Mouse (Mus musculus) myocyte (in vitro differentiated cells): ENCODE data around the gene Stac2.

Source experiments
- E2F4 ChIP-seq: IDR thresholded peaks from one replicate; pipeline ENCODE4 v1.6.1; 2011; ENCODE audit warnings: mild to moderate bottlenecking, control low read depth, moderate library complexity; ENCODE audit not compliant: insufficient read depth
- MYOD1 ChIP-seq, 3 experiments: IDR thresholded peaks; one replicate each; pipeline ENCODE4 v1.6.1; 2011; ENCODE audit warnings: control low read depth in 2 of 3, low read depth in 2 of 3, mild to moderate bottlenecking in 2 of 3, moderate library complexity in 1 of 3; ENCODE audit not compliant: insufficient read length in 2 of 3, control insufficient read depth in 1 of 3
- MYOG ChIP-seq, 3 experiments: IDR thresholded peaks; one replicate each; pipeline ENCODE4 v1.6.1; 2011; ENCODE audit warnings: control low read depth in 2 of 3, low read depth in 2 of 3, mild to moderate bottlenecking in 2 of 3; ENCODE audit not compliant: insufficient read length in 2 of 3, control insufficient read depth in 1 of 3, insufficient read depth in 1 of 3
- POLR2A ChIP-seq: IDR thresholded peaks from one replicate; pipeline ENCODE4 v1.6.1; 2011; ENCODE audit warnings: low read depth, mild to moderate bottlenecking, control low read depth, moderate library complexity; ENCODE audit not compliant: insufficient read length
- POLR2AphosphoS2 ChIP-seq: IDR thresholded peaks from one replicate; pipeline ENCODE4 v1.6.1; 2011; ENCODE audit warnings: low read depth, control low read depth; ENCODE audit not compliant: insufficient read length
- SRF ChIP-seq: IDR thresholded peaks from one replicate; pipeline ENCODE4 v1.6.1; 2011; ENCODE audit warnings: low read depth; ENCODE audit not compliant: control insufficient read depth, insufficient read length
- TCF12 ChIP-seq: IDR thresholded peaks from one replicate; pipeline ENCODE4 v1.6.1; 2011; ENCODE audit warnings: mild to moderate bottlenecking, control low read depth; ENCODE audit not compliant: poor library complexity, insufficient read depth, severe bottlenecking
- TCF3 ChIP-seq: IDR thresholded peaks from one replicate; pipeline ENCODE4 v1.6.1; 2011; ENCODE audit warnings: low read depth, control low read depth; ENCODE audit not compliant: insufficient read length
- USF1 ChIP-seq: IDR thresholded peaks from one replicate; pipeline ENCODE4 v1.6.1; 2011; ENCODE audit warnings: low read depth, mild to moderate bottlenecking, control low read depth, moderate library complexity

GRCm38 (mm10) chr11:98086141-98086540 lies 32.9 kb upstream of the Stac2 start:
- no peak for TF ChIP-seq TCF12
- TF ChIP-seq POLR2A: no peak
- no peak for TF ChIP-seq TCF3
- no peak for TF ChIP-seq POLR2AphosphoS2
- no peak for TF ChIP-seq MYOG (IDR thresholded peaks at IDR 0.05; ENCODE audit: control insufficient read depth in 1 of 3, insufficient read depth in 1 of 3, insufficient read length in 2 of 3, low read depth in 2 of 3)
- TF ChIP-seq E2F4: no peak
- no peak for TF ChIP-seq MYOD1 (IDR thresholded peaks at IDR 0.05; ENCODE audit: control insufficient read depth in 1 of 3, insufficient read length in 2 of 3, low read depth in 2 of 3)
- no peak for TF ChIP-seq USF1
- TF ChIP-seq SRF: no peak
